Mouse (Mus musculus): ENCODE data around the gene Gm17545. TPM values are rescaled to one million over a fixed set of nuclear protein-coding genes. Genes with fewer than 3 reads are reported as not detected.

Gene Gm17545
- not detected for polyA plus RNA-seq (2014; fragmentation: Illumina TruSeq; extraction: RNeasy Lipid Tissue Mini Kit (QIAGEN cat#74804); ENCODE audit: low read depth, low replicate concordance)

GRCm38 (mm10) chr9:22453990-22454389 lies at the start of gene Gm17545:
Gm17545 (plus strand) TSS chr9:22454290.

GRCm38 (mm10) chr9:22411002-22411857 lies 42.9 kb upstream of the Gm17545 start, which contains the start of gene 9530077C05Rik:
9530077C05Rik (plus strand) TSS chr9:22411513.

GRCm38 (mm10) chr9:22469643-22470042 lies 15.6 kb downstream of the Gm17545 start, which contains the start of gene Rp9:
Rp9 (minus strand) TSS chr9:22469743.

GRCm38 (mm10) chr9:22475424-22475868 lies 21.4 kb downstream of the Gm17545 start, which contains the start of gene Bbs9:
Bbs9 (plus strand) TSS chr9:22475715.

Other genes with a start within 250 kb of the Gm17545 start
- 32.2 TPM for gene Zfp809, start 228.6 kb upstream of the Gm17545 start, polyA plus RNA-seq (2014; fragmentation: Illumina TruSeq; extraction: RNeasy Lipid Tissue Mini Kit (QIAGEN cat#74804); ENCODE audit: low read depth, low replicate concordance)
- 0.32 TPM for gene Zfp599, start 194.4 kb upstream of the Gm17545 start, polyA plus RNA-seq (2014; fragmentation: Illumina TruSeq; extraction: RNeasy Lipid Tissue Mini Kit (QIAGEN cat#74804); ENCODE audit: low read depth, low replicate concordance)
- 6.1 TPM for gene Zfp810, start 146.6 kb upstream of the Gm17545 start, polyA plus RNA-seq (2014; fragmentation: Illumina TruSeq; extraction: RNeasy Lipid Tissue Mini Kit (QIAGEN cat#74804); ENCODE audit: low read depth, low replicate concordance)
- gene Anln, start 65.1 kb upstream of the Gm17545 start, polyA plus RNA-seq (2014; fragmentation: Illumina TruSeq; extraction: RNeasy Lipid Tissue Mini Kit (QIAGEN cat#74804); ENCODE audit: low read depth, low replicate concordance): 43.3 TPM
- gene 9530077C05Rik, start 42.8 kb upstream of the Gm17545 start, polyA plus RNA-seq (2014; fragmentation: Illumina TruSeq; extraction: RNeasy Lipid Tissue Mini Kit (QIAGEN cat#74804); ENCODE audit: low read depth, low replicate concordance): 75.0 TPM
- gene Rp9, start 15.5 kb downstream of the Gm17545 start, polyA plus RNA-seq (2014; fragmentation: Illumina TruSeq; extraction: RNeasy Lipid Tissue Mini Kit (QIAGEN cat#74804); ENCODE audit: low read depth, low replicate concordance): 117 TPM
- gene Bbs9, start 21.4 kb downstream of the Gm17545 start, polyA plus RNA-seq (2014; fragmentation: Illumina TruSeq; extraction: RNeasy Lipid Tissue Mini Kit (QIAGEN cat#74804); ENCODE audit: low read depth, low replicate concordance): 84.0 TPM